Comparison of ENCODE assay signal across 15 mouse cellular contexts in genomic region chr5:106295538-106295937, GRCm38 (mm10).
DNase-seq lines count a peak whose midpoint lies in the region; ATAC-seq and TF ChIP-seq lines count a peak whose summit lies in the region.
"Had no signal": no experiment of that assay in that cellular context is flagged by ENCODE, and none has a peak within 500 bp of the region (broad histone marks: within the 10 kb centered on the region; RNA-seq: fewer than 3 reads in every experiment).

No protein-coding gene starts in this region.

- H3K4me3 ChIP-seq in forebrain, embryonic 12.5 days (replicated peaks) = no peak overlapping the region
- no peak overlapping the region for H3K4me3 ChIP-seq in forebrain, postnatal 0 days (ENCODE audit: low read depth, low read length)
- H3K4me3 ChIP-seq in midbrain, embryonic 11.5 days (ENCODE audit: low read depth, low read length) = no peak overlapping the region
- no peak overlapping the region for H3K4me3 ChIP-seq in midbrain, embryonic 15.5 days
- H3K4me3 ChIP-seq in midbrain, embryonic 12.5 days = no peak overlapping the region
- H3K4me3 ChIP-seq: gastrocnemius, adult 2 months; limb, embryonic 10.5 days; neural tube, embryonic 13.5 days had no signal

- no peak overlapping the region; the same call in 1 of the 2 replicates for H3K27ac ChIP-seq in forebrain, embryonic 12.5 days
- H3K27ac ChIP-seq in forebrain, postnatal 0 days (ENCODE audit: low read depth, low read length) = no peak overlapping the region
- H3K27ac ChIP-seq in midbrain, embryonic 11.5 days (ENCODE audit: low read depth, low read length) = no peak overlapping the region
- no peak overlapping the region for H3K27ac ChIP-seq in midbrain, embryonic 15.5 days
- peak overlapping the region; percentile 52 for H3K27ac ChIP-seq in midbrain, embryonic 12.5 days (replicated peaks)
- H3K27ac ChIP-seq: gastrocnemius, adult 2 months; limb, embryonic 10.5 days; neural tube, embryonic 13.5 days had no signal

- H3K4me2 ChIP-seq in forebrain, embryonic 12.5 days = no peak overlapping the region
- H3K4me2 ChIP-seq in forebrain, postnatal 0 days (ENCODE audit: low read depth) = no peak overlapping the region
- H3K4me2 ChIP-seq in midbrain, embryonic 11.5 days = no peak overlapping the region
- no peak overlapping the region for H3K4me2 ChIP-seq in midbrain, embryonic 15.5 days
- H3K4me2 ChIP-seq in midbrain, embryonic 12.5 days (replicated peaks) = no peak overlapping the region
- H3K4me2 ChIP-seq: liver, embryonic 11.5 days; neural tube, embryonic 13.5 days had no signal

- peak; percentile 23; the same call in 1 of the 2 replicates for ATAC-seq in forebrain, embryonic 12.5 days (ENCODE audit: low FRiP score)
- no peak for ATAC-seq in forebrain, postnatal 0 days
- peak; percentile 82 for ATAC-seq in midbrain, embryonic 11.5 days (ENCODE audit: low FRiP score)
- no peak for ATAC-seq in midbrain, embryonic 15.5 days (replicated peaks)
- peak; percentile 79 for ATAC-seq in midbrain, embryonic 12.5 days (ENCODE audit: low FRiP score, low read depth)

- H3K4me1 ChIP-seq in forebrain, embryonic 12.5 days = peaks cover 16% of the 10 kb centered on the region
- no peaks in the 10 kb centered on the region for H3K4me1 ChIP-seq in forebrain, postnatal 0 days (ENCODE audit: insufficient read depth)
- H3K4me1 ChIP-seq in midbrain, embryonic 11.5 days (ENCODE audit: control insufficient read depth, insufficient read depth, low read length) = peaks cover 18% of the 10 kb centered on the region
- no peaks in the 10 kb centered on the region for H3K4me1 ChIP-seq in midbrain, embryonic 15.5 days
- H3K4me1 ChIP-seq in midbrain, embryonic 12.5 days = peaks cover 16% of the 10 kb centered on the region

- DNase-seq in forebrain, postnatal 0 days = no peak
- no peak for DNase-seq in midbrain, embryonic 11.5 days (ENCODE audit: low spot score, missing footprints)
- no peak for DNase-seq in right cerebral cortex, postnatal 25 days
- DNase-seq in lung, postnatal 36 days = no peak
- no peak for DNase-seq in kidney, postnatal 4 days
- DNase-seq: cerebellum, adult 9-10 months; gastrocnemius, adult 2 months; lung, adult 2 months; thymus, postnatal 36 days had no signal

- H3K9me3 ChIP-seq in forebrain, embryonic 12.5 days = no peaks in the 10 kb centered on the region
- H3K9me3 ChIP-seq in forebrain, postnatal 0 days (ENCODE audit: low read length) = no peaks in the 10 kb centered on the region
- no peaks in the 10 kb centered on the region for H3K9me3 ChIP-seq in midbrain, embryonic 11.5 days (ENCODE audit: control insufficient read depth, low read length)
- H3K9me3 ChIP-seq in midbrain, embryonic 15.5 days = no peaks in the 10 kb centered on the region
- no peaks in the 10 kb centered on the region for H3K9me3 ChIP-seq in midbrain, embryonic 12.5 days
- H3K9me3 ChIP-seq: limb, embryonic 10.5 days; neural tube, embryonic 13.5 days had no signal

- no peaks in the 10 kb centered on the region for H3K36me3 ChIP-seq in forebrain, embryonic 12.5 days (replicated peaks)
- no peaks in the 10 kb centered on the region for H3K36me3 ChIP-seq in forebrain, postnatal 0 days (ENCODE audit: insufficient read depth)
- no peaks in the 10 kb centered on the region for H3K36me3 ChIP-seq in midbrain, embryonic 11.5 days (ENCODE audit: control insufficient read depth, insufficient read depth, low read length)
- H3K36me3 ChIP-seq in midbrain, embryonic 15.5 days (replicated peaks) = no peaks in the 10 kb centered on the region
- no peaks in the 10 kb centered on the region for H3K36me3 ChIP-seq in midbrain, embryonic 12.5 days
- H3K36me3 ChIP-seq: limb, embryonic 10.5 days; neural tube, embryonic 13.5 days had no signal

- 2% methylated on average over 3 of the region's 3 CpGs for WGBS in forebrain, embryonic 12.5 days
- WGBS in forebrain, postnatal 0 days = 8% methylated on average over 3 of the region's 3 CpGs
- 0% methylated on average over 3 of the region's 3 CpGs for WGBS in midbrain, embryonic 11.5 days
- WGBS in midbrain, embryonic 15.5 days = 6% methylated on average over 3 of the region's 3 CpGs
- WGBS in midbrain, embryonic 12.5 days = 2% methylated on average over 3 of the region's 3 CpGs

- H3K27me3 ChIP-seq in forebrain, embryonic 12.5 days = peaks cover 28% of the 10 kb centered on the region
- H3K27me3 ChIP-seq in forebrain, postnatal 0 days (ENCODE audit: insufficient read depth, low read length) = 0 out of 2 replicates have a peak, but pooled peaks cover 5% of the 10 kb centered on the region
- peaks cover 2% of the 10 kb centered on the region; the same call in 1 of the 2 replicates for H3K27me3 ChIP-seq in midbrain, embryonic 11.5 days (ENCODE audit: control insufficient read depth, insufficient read depth, low read length)
- H3K27me3 ChIP-seq in midbrain, embryonic 15.5 days (replicated peaks) = no peaks in the 10 kb centered on the region
- H3K27me3 ChIP-seq in midbrain, embryonic 12.5 days = peaks cover 38% of the 10 kb centered on the region
- H3K27me3 ChIP-seq: neural tube, embryonic 13.5 days had no signal

- TF ChIP-seq CTCF in forebrain, postnatal 0 days (IDR thresholded peaks at IDR 0.05; ENCODE audit: low read depth) = no peak

- no peak overlapping the region for H3K9ac ChIP-seq in forebrain, embryonic 12.5 days
- H3K9ac ChIP-seq in forebrain, postnatal 0 days = no peak overlapping the region
- no peak overlapping the region for H3K9ac ChIP-seq in midbrain, embryonic 11.5 days (ENCODE audit: low read length)
- no peak overlapping the region for H3K9ac ChIP-seq in midbrain, embryonic 15.5 days
- no peak overlapping the region for H3K9ac ChIP-seq in midbrain, embryonic 12.5 days (replicated peaks)
- H3K9ac ChIP-seq: neural tube, embryonic 13.5 days had no signal

Comparison
In these comparisons a context has a peak if more than half of its experiments do, and no peak if none do; other contexts are left out.
1. ATAC-seq: peak in forebrain, embryonic 12.5 days (single experiment), midbrain, embryonic 11.5 days (single experiment) and midbrain, embryonic 12.5 days (single experiment); none in forebrain, postnatal 0 days (single experiment) and midbrain, embryonic 15.5 days (single experiment).